Mouse (Mus musculus) spleen, postnatal 14 days (tissue): ENCODE measurements around the gene Pdlim4.
"Not testable (repeated sequence)": the region's sequence is repeated elsewhere in the genome, so short reads cannot be mapped to it uniquely, and the experiment has no call there.

ENCODE experiments used
- DNase-seq, 2 experiments: peaks; one replicate each; pipeline ENCODE4 v3.0.0; 2021 to 2022; ENCODE audit warnings: low spot score in 2 of 2

Pdlim4 gene

GRCm38 (mm10) chr11:54062086-54062752, 6.6 kb downstream of the Pdlim4 start:
- DNase-seq: no peak

DNA sequence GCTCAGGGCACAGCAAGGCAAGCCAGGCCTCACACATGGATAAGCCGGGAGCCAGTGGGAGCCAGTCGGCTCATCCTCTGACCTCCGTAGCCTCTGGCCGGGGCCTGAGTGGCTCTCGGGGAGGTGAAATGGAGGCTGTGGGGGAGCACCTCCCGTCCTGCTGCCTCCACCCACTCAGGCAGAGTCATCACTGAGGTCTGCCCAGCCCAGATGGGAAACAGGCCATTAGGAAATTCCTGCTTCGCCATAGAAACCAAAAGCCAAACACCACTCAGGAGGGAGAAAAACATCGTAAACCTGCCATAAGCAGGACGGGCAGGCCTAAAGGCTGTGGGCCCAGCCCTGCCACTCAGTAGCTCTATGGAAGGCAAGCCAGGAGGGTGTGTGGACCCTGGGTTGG, 8.5 kb downstream of the Pdlim4 start:
- DNase-seq: no peak

DNA sequence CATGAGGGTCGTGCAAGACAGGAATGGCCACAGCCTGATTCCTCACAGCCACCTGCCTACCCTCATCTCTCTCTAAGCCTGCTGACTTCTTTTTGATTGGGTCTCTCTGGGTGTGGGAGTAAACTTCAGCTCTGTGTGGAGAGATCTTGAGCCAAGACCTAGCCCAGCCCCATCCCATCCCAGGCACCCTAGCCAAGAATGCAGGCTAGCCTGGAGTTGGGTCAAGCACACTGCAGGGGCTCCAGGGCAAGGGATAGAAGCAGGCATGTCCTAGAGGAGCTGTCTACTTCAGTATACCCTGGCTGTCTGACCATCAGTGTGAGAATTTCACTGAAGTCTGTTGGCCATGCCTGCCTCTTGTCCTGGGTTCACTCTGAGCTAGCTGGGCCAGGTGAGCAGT, 9.3 kb downstream of the Pdlim4 start:
- DNase-seq: no peak

GRCm38 (mm10) chr11:54058643-54059042, 10.2 kb downstream of the Pdlim4 start:
- no peak for DNase-seq

DNA sequence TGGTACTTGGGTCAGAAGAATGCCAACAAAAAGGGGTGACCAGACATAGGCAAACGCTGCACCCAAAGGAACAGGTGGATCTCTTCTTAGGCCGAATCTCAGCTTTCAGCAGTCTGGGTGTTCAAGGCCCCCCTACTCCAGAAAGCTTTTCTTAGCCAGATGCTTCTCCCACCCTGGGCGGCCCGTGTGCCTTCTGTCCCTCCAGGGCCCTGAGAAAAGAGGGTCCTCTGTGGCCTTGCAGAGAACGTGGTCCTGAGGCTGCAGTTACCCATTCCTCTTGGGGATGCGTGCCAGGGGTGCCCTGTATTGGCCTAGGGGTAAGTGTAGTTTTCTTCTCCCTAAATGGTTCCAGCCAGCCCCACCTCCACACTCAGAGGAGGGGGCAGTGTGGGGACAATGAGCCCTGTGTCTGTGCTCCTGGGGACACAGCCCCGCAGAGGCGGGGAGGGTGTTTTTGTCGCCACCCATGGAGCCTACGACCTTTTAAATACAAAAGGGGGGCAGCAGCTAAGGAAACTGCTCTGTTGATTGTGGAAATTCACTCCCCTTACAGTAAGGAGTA, 10.7 kb downstream of the Pdlim4 start:
- no peak for DNase-seq

DNA sequence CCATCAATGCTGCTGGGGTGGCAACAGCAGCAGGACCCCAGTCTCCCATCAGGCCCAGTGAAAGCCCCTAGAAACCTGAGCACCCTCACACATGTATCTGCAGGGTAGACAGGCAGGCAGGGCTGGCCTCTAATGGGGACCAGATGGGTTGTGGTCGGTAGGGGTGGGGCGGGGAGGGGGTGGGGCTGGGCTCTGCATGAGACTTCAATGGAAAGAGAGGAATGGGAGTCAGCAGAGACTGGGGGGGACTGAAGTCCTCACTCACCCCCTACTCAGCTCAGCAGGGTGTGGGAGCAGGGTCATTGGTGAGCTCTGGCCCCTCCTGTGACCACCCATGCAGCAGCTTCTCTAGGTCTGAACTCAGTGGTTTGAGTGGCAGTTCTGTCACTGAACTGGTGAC, 11.4 kb downstream of the Pdlim4 start:
- DNase-seq: no peak

DNA sequence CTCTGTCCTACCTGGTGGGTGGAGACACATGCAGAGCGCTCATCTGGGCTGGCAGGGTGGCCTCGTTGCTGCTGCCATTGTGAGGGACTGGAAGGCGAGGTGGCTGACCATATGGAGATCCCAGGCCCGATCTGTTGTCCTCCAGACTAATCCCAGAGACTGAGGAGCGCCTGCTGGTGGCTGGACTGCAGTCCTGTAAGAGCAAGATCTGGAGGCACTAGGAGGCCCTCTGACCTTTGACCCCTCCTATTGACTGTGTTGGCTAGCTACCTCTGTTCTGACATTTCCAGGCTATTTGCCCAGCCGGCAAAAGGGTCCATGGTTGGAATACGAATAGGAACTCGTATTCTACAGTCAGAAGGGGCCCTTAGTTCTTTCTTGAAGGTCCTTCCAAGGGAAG, 12.7 kb downstream of the Pdlim4 start:
- no peak for DNase-seq

GRCm38 (mm10) chr11:54054257-54054656, 14.6 kb downstream of the Pdlim4 start:
- peak in 1 of 2 experiments; percentile 36 for DNase-seq

GRCm38 (mm10) chr11:54053090-54053489, 15.7 kb downstream of the Pdlim4 start:
- DNase-seq: no peak

- DNase-seq: no peak
Observed at GRCm38 (mm10) chr11:54052128-54052527, 16.7 kb downstream of the Pdlim4 start.

- no peak for DNase-seq
Observed at GRCm38 (mm10) chr11:54051161-54051560, 17.7 kb downstream of the Pdlim4 start.

- no peak for DNase-seq
Observed at GRCm38 (mm10) chr11:54050205-54050604, 18.6 kb downstream of the Pdlim4 start.

GRCm38 (mm10) chr11:54040676-54041075, 28.1 kb downstream of the Pdlim4 start:
- DNase-seq: no peak

DNA sequence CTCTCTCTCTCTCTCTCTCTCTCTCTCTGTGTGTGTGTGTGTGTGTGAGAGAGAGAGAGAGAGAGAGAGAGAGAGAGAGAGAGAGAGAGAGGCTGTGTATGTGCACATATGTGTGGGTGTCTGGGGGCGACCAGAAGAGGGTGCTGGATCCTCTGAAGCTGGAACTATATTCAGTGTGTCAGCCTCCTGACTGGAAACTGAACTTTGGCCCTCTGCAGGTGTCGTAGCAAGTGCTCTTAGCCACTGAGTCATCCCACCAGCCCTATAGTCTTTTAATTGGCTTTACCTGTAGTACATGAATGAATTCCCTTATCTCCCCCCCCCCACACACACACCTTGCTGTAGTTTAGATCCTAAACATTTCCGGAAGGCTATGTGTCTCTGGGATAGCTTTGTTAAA, 35.9 kb downstream of the Pdlim4 start:
- not testable (repeated sequence) for DNase-seq

DNA sequence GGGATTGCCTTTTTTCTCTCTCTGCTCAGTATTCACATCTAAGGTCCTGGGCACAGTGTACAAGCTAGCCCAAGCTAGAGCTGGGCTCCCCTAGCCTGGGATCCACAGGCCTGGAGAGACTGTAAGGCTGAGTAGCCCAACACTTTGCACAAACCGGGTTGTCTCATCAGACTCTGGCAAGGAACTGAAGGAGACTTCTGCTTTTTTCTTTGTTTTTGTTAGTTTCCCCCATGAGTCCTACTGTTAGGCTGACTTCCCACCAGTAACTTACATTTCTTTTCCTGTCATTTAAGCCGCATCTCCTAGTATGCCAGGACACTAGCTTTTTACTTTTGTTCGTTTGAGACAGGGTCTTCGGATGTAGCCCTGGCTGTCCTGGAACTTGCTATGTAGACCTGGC, 39.8 kb downstream of the Pdlim4 start:
- no peak for DNase-seq

- DNase-seq: peak; percentile 78 to 79
Observed at GRCm38 (mm10) chr11:54028044-54028951, 40.5 kb downstream of the Pdlim4 start, which contains the start of gene Slc22a4. Slc22a4 (minus strand) TSS chr11:54028090.

DNA sequence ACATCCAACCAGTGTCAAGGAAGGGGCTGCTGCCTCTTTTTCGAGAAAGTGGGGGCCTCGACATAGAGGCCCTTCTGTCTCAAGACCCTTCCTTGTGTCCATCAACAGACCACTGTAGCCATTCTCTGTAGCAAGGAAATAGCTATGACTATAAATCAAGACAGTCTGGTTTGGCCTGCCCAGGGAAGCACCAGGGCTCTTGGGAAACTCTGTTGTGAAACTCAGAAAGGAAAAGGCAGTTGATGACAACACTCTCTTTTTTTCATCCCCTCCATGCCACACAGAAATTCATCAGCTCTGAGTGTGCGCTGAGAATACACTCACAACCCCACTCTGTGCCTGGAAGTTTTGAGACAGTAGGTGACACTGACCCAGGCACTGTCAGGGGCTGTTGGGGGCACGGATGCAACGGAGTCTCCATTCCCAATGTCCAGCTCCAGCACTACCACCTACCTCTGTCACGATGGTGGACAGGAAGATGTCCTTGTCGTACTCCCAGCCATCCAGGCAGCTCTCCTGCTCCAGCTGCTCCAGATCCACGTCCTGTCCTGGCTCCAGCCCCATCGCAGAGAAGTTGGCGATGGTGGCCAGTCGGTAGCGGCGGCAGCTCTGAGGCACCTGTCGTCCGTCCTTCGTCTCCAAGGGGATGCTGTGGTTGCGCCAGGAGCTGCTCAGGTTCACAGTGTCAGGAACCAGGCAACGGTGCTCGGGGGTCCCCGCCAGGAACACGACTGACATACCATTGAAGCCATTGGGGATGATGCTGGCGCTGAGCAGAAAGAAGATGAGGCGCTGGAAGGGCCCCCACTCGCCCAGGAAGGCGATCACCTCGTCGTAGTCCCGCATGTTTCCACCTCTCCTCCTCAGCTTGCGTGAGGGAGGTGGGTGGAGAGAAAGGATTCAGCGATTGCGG, 41.4 kb downstream of the Pdlim4 start:
- DNase-seq: peak in 1 of 2 experiments; percentile 18

GRCm38 (mm10) chr11:54026491-54027041, 42.2 kb downstream of the Pdlim4 start:
- DNase-seq: peak; percentile 33 to 57

DNA sequence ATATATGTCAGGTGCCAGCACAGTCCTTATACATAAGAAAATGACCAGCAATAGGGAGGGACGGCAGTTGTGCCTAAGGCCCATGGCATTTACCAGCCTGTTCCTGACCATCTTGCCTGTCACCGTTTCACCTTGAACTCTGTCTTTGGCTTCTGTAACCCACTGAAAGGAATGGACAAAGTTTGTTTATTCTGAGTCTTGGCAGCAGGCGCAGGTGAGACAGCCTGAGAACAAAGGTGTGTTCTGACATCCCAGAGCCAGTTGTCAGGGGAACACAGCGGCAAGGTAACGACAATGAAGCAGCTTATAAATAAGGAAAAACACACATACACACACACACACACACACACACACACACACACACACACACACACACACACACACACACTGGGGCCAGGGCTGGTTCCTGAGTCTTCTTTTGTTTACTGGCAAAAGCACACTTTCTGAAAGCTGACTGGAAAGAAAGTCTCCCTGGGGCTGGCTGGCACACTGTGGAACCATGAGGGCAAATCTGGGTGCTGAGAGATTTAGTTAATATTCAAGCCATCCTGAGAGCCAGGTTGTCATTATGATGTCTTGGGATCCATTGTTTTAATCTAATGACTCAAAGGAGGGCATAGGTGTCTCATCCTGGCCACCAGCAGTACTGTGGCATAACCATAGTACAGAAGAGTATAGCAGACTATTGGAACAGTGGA, 47.3 kb downstream of the Pdlim4 start:
- DNase-seq: no peak

- no peak for DNase-seq
Observed at GRCm38 (mm10) chr11:54018893-54019732, 49.7 kb downstream of the Pdlim4 start.
